Mouse (Mus musculus): ENCODE results near the gene 4930583I09Rik.

The 4930583I09Rik gene

GRCm38 (mm10) chr17:64802168-64802955, 33.5 kb downstream of the 4930583I09Rik start:
- 56% methylated on average over 11 of the region's 11 CpGs for WGBS

GRCm38 (mm10) chr17:64792623-64793022, 43.2 kb downstream of the 4930583I09Rik start:
- 59% methylated on average over 5 of the region's 5 CpGs for WGBS

GRCm38 (mm10) chr17:64792076-64792475, 43.8 kb downstream of the 4930583I09Rik start:
- WGBS: 95% methylated on average over 3 of the region's 3 CpGs

- 86% methylated on average over 3 of the region's 3 CpGs for WGBS
These were observed 46.7 kb downstream of the 4930583I09Rik start for GRCm38 (mm10) chr17:64789175-64789574.

GRCm38 (mm10) chr17:64788301-64788700, 47.6 kb downstream of the 4930583I09Rik start:
- 82% methylated on average over 13 of the region's 13 CpGs for WGBS

GRCm38 (mm10) chr17:64785961-64786360, 49.9 kb downstream of the 4930583I09Rik start:
- 52% methylated on average over 1 of the region's 1 CpGs for WGBS
